Mouse (Mus musculus) kidney, adult 9 months (tissue): ENCODE results near the gene D430042O09Rik.

Experiments
- DNase-seq: peaks from one replicate; pipeline ENCODE4 v3.0.0; 2022

The D430042O09Rik gene

DNA sequence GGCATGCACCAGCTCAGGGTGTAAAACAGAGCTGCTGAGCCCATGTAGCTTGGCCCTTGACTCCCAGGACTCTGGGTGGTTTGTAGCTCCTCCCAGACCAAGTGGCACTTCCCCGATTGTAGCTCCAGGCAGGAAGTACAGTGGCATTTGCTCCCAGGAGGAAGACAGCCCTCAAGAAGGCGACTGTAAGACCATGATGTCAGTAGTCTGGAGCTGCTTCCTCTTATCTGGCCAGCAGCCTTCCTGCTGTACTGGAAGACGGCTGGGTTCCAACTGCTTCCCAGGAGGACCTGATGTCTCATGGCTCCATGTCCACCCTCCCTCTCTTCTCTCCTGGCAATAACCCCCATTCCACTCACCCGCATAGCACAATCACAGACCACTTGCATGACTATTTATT is 170.4 kb downstream of the D430042O09Rik start:
- no peak for DNase-seq

DNA sequence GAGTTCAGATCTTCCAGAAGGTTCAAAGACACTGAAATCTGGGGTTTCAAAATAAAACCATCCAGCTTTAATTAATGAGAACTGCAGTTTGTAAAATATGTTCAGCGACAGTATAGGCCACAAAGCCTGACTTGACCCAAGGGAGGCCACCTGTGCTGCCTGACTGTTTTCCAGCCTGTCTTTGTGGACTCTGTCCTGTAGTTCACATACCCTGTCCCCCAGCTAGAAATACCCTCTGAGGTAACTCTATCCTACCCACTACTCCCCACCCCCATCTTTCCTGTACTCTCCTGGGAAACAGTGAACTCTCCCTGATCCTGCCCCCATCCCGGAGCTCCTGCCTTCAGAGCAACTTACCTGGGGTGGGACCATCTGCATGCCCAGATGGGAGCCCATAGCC is 175.5 kb downstream of the D430042O09Rik start:
- no peak for DNase-seq

DNA sequence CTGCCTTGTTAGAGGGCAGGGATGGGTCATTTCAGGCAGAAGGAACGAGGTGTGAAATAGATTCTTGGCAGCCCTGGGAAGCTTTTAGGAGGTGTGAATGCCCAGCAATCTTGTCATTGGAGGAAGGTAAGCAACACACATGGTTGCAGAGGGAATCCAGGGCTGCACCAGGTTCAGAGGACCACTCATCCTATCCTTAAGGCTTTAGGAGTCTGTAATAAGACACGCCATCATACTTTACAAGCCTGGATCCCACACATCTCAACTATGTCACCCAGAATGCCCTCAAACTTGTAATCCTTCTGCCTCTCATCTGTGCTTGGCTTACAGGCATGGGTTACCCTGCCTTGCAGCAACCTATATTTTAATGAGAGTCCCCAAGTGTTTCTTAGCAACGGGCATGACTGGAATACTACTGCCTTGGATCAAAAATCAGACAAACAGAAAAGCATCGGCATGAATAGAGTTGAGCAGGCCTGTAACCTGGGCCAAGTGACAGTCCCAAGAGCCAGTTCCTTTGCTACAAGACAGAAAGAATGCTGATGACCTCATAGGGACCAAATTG is 178.5 kb downstream of the D430042O09Rik start:
- no peak for DNase-seq

DNA sequence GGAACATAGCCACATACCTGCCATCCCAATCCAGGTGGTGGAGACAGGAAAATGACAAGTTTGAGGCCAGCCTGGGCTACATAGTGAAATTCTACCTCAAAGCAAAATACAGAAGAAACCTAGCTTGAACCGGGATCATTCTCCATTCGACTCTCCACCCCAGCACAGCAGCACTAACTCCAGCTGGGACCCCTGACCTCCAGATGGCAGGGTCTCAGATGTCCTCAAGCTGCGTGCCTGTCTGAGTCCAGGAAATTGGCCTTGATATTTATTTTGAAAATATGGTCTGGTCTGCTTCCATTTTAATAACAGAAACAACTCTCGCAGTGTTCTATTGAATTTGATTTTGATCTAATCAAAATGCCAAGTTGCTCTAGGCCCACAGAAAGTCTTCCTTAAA is 179.4 kb downstream of the D430042O09Rik start:
- no peak for DNase-seq

DNA sequence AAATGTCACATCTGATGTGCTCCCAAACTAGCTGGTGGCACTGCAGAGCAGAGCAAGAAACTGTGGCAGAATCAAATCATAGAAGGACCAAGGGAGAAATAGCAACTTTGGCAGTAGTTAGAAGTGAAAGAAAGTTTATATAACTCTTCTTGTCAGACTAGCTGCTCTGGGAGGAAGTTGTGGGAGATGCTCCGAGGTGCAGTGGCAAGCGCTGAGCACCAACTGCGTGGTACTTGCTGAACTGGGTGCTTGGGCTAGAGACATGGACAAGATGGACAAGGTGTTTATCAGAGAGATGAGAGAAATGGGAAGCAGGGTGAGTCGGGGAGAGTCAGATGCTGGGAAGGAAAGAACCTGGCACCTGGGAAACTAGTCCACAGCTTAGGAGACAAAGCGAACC is 180.1 kb downstream of the D430042O09Rik start:
- no peak for DNase-seq

DNA sequence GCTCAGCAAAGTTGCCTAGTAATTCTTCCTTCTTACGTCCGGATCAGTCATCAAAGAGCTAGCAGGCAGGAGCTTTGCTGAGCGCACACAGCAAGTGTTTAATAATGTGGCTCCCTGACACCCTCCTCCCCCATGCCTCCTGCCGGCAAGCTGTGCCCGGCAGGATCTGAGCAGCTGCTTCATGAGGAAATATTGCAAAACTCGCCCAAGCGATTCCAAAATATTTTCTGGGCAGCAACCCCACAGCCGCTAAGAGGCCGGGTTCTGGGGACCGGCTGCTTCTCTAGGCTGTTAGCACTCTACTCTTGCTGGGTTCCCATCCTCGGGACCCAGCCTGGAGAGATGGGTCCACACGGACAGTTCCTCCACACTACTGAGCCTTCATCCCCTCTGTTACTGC is 180.7 kb downstream of the D430042O09Rik start:
- no peak for DNase-seq

DNA sequence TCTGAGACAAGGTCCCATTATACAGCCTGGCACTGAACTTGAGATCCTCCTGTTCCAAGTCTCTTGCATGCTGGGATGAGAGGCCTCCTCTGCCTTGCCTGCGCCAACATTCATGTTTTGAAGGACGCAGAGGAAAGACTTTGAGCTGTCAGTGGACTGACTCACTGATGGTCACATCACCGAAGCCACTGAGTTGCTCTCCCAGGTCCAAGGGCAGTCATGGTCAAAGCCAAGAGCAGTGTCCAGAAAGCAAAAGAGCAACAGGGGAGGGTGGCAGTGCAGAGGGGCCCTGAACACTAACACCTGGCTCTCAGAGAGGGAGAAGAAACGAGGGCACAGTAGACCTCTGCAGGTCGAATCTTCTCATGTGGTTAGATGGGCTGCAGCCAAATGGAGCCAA is 185.9 kb downstream of the D430042O09Rik start:
- DNase-seq, result no peak

DNA sequence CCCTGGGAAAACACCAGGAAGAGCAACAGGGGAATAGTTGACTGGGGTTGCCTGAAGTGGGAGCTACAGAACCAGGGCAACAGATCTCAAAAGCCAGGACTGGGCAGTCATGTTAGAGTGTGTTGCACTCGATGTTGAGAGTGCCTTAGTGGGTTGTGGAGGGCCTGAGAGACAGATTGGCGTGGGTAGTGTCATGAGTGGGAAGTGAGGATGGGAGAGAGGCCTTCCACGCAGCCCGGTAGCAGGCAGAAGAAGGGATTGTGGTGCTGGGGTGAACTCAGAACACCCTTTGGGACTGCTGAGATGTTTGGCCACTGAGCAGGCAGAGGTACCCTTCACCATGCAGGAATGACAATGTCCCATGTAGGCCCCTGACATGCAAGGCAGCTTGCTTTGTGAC is 189.4 kb downstream of the D430042O09Rik start:
- DNase-seq, result no peak

DNA sequence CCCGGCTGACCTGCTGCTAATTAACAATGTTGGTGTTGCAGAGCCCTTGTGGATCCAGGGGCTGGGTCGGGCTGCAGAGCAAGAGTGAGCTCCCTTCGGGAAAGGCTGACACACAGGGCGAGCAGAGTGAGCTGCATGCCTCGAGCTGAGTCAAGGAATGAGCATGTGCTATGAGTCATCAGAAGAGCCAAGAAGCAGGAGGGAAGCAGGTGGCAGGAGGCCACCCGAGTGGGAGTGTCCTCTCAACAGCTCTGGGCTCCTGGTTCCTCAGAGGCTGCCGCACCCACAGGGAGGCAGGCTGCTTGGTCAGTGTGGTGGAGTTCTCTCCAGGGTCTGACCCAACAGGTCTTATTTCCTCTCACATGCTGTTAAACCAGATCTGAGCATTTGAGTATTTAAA is 191.3 kb downstream of the D430042O09Rik start:
- no peak for DNase-seq

DNA sequence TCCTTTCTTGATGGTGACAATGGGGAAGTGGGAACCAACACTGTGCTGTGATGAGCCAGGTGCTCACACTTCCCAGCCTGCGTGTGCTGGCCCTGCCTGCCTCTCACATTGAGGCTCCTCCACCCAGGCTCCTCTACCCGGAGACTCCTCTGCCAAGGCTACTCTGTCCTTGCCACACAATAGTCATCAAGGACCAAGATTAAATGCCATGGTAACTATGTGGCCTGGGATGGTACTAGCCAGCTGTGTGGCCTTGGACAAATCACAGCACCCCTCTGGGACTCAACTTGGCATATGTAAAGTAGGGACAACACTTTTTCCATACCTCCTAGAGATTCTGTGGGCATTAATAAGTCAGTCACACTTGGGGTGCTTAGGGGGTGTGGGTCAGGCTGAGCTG is 192.2 kb downstream of the D430042O09Rik start:
- DNase-seq, result no peak

DNA sequence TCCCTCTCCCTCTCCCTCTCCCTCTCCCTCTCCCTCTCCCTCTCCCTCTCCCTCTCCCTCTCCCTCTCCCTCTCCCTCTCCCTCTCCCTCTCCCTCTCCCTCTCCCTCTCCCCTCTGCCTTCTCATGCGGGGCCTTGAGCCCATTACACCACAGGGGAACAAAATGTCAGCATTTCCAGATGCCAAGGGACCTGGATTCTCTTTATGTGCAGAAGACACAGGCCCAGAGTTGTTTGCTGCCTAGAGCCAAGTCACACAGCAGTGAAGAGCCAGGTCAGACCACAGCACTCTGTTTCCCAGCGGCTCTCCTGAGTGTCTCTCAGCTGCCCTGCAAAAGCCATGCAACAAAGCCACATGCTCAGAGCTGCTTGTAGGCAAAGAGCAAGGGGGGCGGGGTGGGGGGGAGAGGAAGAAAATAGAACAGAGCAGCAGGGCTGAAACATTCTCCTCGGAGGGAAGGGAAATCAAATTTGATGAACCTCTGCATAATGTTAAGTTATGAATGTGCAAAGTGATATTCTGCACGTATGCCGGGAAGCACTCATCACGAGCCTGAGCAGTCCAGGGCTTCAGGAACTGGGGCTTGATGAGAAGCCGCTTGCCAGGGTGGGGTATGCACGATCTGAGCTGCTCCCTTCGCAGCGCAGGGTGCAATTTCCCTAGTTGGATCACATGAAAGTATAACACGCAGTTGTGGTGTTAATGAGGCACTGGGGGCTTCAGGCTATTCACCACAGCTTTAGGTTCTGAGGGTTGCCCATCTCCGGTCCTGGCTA is 192.9 kb downstream of the D430042O09Rik start:
- DNase-seq, result no peak

DNA sequence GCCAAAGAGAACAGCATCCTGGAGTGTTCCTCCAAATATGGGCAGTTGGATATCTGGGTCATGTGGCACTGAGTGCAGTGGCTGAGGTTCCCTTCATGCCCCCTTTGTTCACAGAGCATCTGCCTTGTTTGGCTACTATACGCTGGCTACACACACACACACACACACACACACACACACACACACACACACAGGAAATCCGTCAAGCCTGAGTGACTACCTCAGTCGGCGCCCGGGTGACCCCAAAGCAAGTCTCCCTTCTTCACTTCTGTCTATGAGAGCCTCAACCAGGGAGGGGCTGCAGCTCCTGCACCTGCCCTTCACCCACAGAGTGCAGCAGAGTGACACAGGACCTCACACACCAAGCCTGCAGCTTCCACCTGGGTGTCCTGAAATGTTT is 213.1 kb downstream of the D430042O09Rik start:
- no peak for DNase-seq

DNA sequence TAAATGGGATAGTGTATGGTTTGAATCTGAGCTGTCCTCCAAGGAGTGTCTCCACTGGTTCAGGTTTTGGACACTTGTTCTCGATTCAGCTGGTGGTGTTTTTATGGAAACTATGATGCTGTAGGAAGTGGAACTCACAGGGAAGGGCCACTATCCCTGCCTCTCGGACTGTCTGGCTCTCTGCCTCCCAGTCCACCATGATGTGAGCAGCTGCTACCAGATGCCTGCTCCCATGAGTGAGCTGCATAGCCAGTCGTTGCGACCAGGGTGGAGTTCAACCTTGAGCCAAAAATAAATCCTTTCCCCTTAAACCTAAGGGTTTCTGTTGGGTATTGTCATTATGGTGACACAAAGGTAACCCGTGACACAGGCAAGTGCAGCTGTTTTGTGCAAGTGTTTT is 216.4 kb downstream of the D430042O09Rik start:
- DNase-seq, result no peak
